Mouse (Mus musculus) limb, embryonic 13.5 days (tissue): Measurements from ENCODE around the gene St5. TPM values are rescaled to one million over a fixed set of nuclear protein-coding genes. Genes with fewer than 3 reads are reported as not detected.

Experiments used
- ATAC-seq: fragments of 200-750 bp; cut with Nextera tagmentation; 2 replicates; pipeline ENCODE4 v1.8.0; 2017; ENCODE audit warnings: low read depth, moderate number of reproducible peaks, moderate TSS enrichment; ENCODE audit not compliant: low FRiP score
- H3K27ac ChIP-seq: fragments of 300-500 bp; sonication (generic); 2 replicates; pipeline ENCODE4 v1.5.1; 2015; ENCODE audit warnings: inconsistent platforms, mild to moderate bottlenecking, moderate library complexity
- H3K27me3 ChIP-seq: fragments of 300-500 bp; sonication (generic); 2 replicates; pipeline ENCODE4 v1.6.1; 2015; ENCODE audit warnings: mild to moderate bottlenecking, inconsistent platforms
- H3K36me3 ChIP-seq: fragments of 300-500 bp; sonication (generic); 2 replicates; pipeline ENCODE4 v1.6.1; 2015; ENCODE audit warnings: inconsistent platforms, mild to moderate bottlenecking, moderate library complexity
- H3K4me1 ChIP-seq: fragments of 300-500 bp; sonication (generic); 2 replicates; pipeline ENCODE4 v1.6.1; 2015; ENCODE audit warnings: inconsistent platforms
- H3K4me2 ChIP-seq: fragments of 300-500 bp; sonication (generic); replicated peaks from 2 replicates; pipeline ENCODE4 v1.6.1; 2015; ENCODE audit warnings: inconsistent platforms, mild to moderate bottlenecking, moderate library complexity
- H3K4me3 ChIP-seq: fragments of 300-500 bp; sonication (generic); 2 replicates; pipeline ENCODE4 v1.5.1; 2015; ENCODE audit warnings: moderate library complexity, mild to moderate bottlenecking, inconsistent platforms
- H3K9ac ChIP-seq: fragments of 300-500 bp; sonication (generic); 2 replicates; pipeline ENCODE4 v1.6.1; 2015; ENCODE audit warnings: mild to moderate bottlenecking, inconsistent platforms
- H3K9me3 ChIP-seq: fragments of 300-500 bp; sonication (generic); 2 replicates; pipeline ENCODE4 v1.6.1; 2016; ENCODE audit warnings: inconsistent platforms
- whole genome bisulfite sequencing: fragments of 180-500 bp; shearing (Covaris S2); methylation state at CpG from one replicate; pipeline ENCODE4 v1.1.7; 2015; 5-methylcytosine and 5-hydroxymethylcytosine counted together
- polyA plus RNA-seq: library from polyadenylated mRNA; unstranded; fragments of >200 nt; fragmentation: Nextera tagmentation; extraction: Ambion mirVana; gene quantifications from 2 replicates; pipeline ENCODE4 v1.2.1, GENCODE M21; 2015

St5 gene
- polyA plus RNA-seq, 1 experiment from 2014 or later, result 47.3 TPM

DNA sequence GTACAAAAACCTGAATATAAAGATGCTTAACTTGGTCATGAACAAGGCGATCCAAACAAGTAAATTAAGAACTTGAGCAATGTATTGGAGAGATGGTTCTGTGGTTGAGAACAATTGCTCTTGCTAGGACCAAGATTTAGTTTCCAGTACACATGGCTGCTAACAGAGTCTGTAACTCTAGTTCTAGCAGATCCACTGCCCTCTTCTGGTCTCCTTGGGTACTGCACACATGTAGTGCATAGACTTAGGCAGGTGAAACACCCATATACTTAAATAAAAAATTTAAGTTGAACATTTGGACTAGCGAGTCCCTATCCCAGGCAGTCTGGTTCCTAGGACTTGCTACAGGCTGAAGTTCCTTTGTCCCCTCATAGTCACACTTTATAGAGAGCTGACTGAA is 19.2 kb upstream of the St5 start:
- H3K4me3 ChIP-seq, result no peak overlapping the region
- no peaks in the 10 kb centered on the region; the same call in 1 of the 2 replicates for H3K9me3 ChIP-seq
- no peak overlapping the region for H3K9ac ChIP-seq
- ATAC-seq, result no peak
- no peaks in the 10 kb centered on the region for H3K27me3 ChIP-seq
- no peak overlapping the region for H3K4me2 ChIP-seq
- WGBS, result 91% methylated on average over 2 of the region's 2 CpGs
- no peaks in the 10 kb centered on the region for H3K4me1 ChIP-seq
- H3K36me3 ChIP-seq, result no peaks in the 10 kb centered on the region
- H3K27ac ChIP-seq, result no peak overlapping the region

DNA sequence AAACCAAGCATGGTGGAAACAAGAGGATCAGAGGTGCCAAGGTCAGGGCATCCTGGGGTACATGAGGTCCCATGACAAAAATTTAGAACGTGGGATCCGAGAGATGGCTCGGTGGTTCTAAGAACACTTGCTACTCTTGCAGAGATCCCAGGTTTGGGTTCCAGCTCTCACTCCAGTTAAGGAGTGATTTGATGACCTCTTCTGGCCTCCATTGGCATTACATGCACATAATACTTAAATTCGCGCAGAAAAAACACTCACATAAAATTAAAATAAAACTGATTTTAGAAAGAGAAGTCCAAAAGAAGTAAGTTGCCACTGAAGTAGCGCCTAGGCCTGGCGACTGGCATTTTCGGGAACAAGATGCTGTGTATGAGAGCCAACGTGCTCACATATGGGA is 15.9 kb upstream of the St5 start:
- ATAC-seq, result no peak; the same call in 1 of the 2 replicates
- Histone ChIP-seq H3K27me3 (no peaks in the 10 kb centered on the region), H3K27ac (no peak overlapping the region), H3K36me3 (no peaks in the 10 kb centered on the region), H3K9ac (no peak overlapping the region), H3K4me3 (no peak overlapping the region), H3K9me3 (no peaks in the 10 kb centered on the region; the same call in 1 of the 2 replicates), H3K4me2 (no peak overlapping the region), H3K4me1 (no peaks in the 10 kb centered on the region)
- 63% methylated on average over 9 of the region's 9 CpGs for WGBS

DNA sequence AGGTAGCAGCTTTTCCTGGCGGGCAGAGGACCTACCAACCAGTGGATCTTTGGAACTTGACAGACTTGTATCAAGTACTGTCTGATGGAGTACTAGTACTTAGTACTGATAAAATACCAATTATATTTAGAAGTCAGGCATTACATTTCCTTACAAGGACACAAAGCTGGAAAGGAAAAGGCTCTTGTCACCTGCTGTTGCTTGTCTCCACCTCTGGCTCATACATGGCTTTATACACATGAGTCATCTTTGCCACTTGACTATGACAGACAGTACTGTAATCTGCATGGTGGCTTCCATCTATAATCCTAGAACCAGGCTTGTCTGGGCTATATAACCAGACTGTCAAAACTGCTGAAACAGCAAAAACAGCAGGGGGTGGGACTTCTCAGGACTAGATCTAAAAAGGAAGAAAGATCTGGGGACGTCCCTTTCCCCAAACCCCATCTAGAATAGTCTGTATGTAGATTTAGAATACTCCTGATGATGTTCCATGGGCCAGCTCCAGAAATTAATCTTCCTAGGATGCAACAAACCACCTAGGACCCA is 10.1 kb upstream of the St5 start:
- Histone ChIP-seq H3K4me1 (peaks cover 12% of the 10 kb centered on the region), H3K4me3 (no peak overlapping the region), H3K9me3 (no peaks in the 10 kb centered on the region), H3K4me2 (no peak overlapping the region), H3K27me3 (no peaks in the 10 kb centered on the region), H3K36me3 (peaks cover 32% of the 10 kb centered on the region), H3K9ac (no peak overlapping the region), H3K27ac (no peak overlapping the region)
- 90% methylated on average over 2 of the region's 2 CpGs for WGBS
- ATAC-seq, result no peak

DNA sequence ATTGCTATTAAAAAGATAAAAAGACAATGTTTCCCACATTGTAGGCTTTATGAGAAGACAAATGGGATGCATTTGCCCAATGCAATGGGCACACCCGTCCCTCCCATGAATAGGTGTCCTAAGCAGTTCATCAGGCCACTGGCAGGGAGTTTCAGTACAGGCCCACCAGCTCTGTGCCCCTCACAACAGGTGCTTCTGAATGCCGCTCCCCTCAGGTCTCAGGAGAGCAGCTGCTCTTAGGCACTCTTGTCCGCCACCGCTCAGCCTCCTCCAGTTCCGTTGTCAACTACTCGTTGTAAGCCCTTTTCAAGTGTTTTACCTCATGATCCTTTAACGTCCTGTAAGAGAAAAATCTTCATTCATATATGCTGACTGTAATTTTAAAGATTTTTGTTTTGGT is 8.8 kb upstream of the St5 start:
- Histone ChIP-seq H3K4me2 (no peak overlapping the region), H3K4me3 (no peak overlapping the region), H3K36me3 (peaks cover 36% of the 10 kb centered on the region), H3K9ac (no peak overlapping the region), H3K27me3 (no peaks in the 10 kb centered on the region), H3K4me1 (peaks cover 19% of the 10 kb centered on the region), H3K9me3 (no peaks in the 10 kb centered on the region), H3K27ac (no peak overlapping the region)
- 85% methylated on average over 7 of the region's 7 CpGs for WGBS
- no peak for ATAC-seq

DNA sequence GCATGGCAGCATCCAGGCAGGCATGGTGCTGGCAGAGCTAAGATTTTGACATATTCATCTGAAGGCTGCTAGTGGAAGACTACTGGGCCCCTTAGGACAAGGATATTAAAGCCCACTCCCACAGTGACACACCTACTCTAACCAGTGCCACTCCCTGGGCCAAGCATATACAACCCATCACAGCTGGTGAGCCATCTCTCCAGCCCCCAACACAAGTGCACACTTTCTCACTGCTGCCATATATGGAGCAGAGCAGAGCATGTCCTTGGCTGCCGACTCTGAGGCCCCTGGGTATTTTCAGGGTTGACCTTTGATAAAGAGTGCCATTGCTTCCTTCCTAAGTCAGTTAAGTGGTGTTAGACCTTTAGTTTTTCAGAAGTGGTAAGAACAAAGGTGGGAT is 6.7 kb upstream of the St5 start:
- Histone ChIP-seq H3K27ac (0 out of 2 replicates have a peak overlapping the region, but pooled peaks have one; percentile 64), H3K27me3 (no peaks in the 10 kb centered on the region), H3K36me3 (peaks cover 36% of the 10 kb centered on the region), H3K4me2 (no peak overlapping the region), H3K9me3 (no peaks in the 10 kb centered on the region), H3K4me3 (no peak overlapping the region), H3K9ac (no peak overlapping the region), H3K4me1 (peaks cover 25% of the 10 kb centered on the region)
- WGBS, result 68% methylated on average over 1 of the region's 1 CpGs
- ATAC-seq, result no peak

DNA sequence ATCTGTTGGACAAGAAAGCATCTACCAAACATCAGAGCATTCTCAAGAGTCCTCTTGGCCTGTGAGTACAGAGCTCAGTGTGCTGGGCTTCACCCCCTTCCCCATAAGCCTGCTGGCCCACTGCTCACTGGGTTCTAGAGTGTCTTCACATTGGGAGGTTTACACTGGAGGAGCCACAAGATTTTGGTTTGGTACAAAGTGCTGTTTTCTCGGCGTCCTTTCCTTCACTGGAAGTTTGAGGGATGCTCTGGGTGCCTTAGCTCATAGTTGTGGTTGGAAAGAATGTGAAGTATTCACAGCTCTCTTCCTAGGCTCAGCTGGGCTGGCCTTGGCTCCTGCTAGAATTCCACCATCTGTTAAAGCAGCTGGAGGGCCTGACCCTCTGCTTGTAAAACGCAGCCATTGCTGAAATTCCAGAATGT is 5.6 kb upstream of the St5 start:
- 17% methylated on average over 3 of the region's 3 CpGs for WGBS

DNA sequence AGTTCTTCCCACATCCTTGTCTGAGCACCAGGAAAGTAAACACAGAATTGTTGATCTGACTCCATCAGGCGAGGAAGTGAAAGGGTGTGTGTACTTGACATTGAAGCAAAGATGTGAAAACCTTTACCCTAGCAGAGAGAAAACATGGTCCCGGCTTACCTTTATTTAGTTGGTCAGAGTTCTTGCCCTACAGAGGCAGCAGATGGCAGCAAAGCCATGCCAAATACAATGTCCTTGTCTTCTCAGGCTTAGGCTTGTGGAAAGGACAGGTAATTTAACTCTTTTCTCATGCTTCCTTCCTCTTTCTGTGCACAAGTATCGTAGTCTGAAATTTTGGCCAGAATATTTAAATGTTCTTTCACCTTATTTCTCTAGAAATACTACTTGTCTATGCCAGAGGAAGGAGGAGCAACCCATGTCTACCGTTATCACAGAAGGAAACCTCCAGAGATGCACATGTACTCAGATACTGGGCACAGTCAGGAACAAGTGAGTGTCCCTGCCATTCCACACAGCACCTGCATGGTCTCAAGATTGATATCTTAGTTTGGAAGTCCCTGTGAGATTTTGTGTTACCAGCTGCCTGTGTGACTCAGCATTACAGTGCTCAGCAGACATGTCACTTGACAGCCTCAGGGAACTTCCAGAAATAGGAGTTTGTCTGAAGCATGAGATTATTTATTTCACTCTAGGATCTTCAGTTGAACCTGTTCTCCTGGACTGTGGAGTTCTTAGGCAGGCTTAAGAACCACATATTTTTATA is 3.8 kb upstream of the St5 start:
- ATAC-seq, result no peak
- Histone ChIP-seq H3K36me3 (peaks cover 28% of the 10 kb centered on the region), H3K4me3 (no peak overlapping the region), H3K4me2 (no peak overlapping the region), H3K9me3 (no peaks in the 10 kb centered on the region), H3K27me3 (no peaks in the 10 kb centered on the region), H3K27ac (no peak overlapping the region), H3K9ac (no peak overlapping the region), H3K4me1 (peaks cover 31% of the 10 kb centered on the region)
- 47% methylated on average over 4 of the region's 4 CpGs for WGBS

More for the DNA sequence above, 5.6 kb upstream of the St5 start:
- Histone ChIP-seq H3K4me2 (no peak overlapping the region), H3K27me3 (no peaks in the 10 kb centered on the region), H3K27ac (peak overlapping the region; percentile 64), H3K9me3 (no peaks in the 10 kb centered on the region), H3K4me3 (no peak overlapping the region), H3K4me1 (peaks cover 25% of the 10 kb centered on the region), H3K36me3 (peaks cover 36% of the 10 kb centered on the region), H3K9ac (no peak overlapping the region)
- ATAC-seq, result peak; percentile 89

DNA sequence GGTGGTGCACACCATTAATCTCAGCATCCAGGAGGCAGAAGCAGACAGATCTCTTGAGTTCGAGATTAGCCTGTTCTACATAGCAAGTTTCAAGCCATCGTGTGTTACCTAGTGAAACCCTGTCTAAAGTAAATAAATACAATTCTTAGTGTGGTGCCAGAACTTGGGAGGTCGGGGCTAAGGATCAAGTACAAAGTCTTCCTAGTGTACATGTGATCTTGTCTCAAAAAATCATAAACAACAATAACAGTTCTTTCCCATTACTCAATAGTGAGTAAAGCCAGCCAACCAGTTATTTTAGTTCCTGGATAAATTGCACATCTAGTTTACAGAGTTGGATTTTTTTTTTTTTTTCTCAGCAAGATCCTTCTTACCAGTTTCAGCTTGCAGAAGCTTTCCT is 1.1 kb upstream of the St5 start:
- Histone ChIP-seq H3K27me3 (no peaks in the 10 kb centered on the region), H3K27ac (no peak overlapping the region), H3K9ac (no peak overlapping the region), H3K4me3 (peak overlapping the region; percentile 70), H3K36me3 (0 out of 2 replicates have a peak, but pooled peaks cover 4% of the 10 kb centered on the region), H3K9me3 (no peaks in the 10 kb centered on the region), H3K4me1 (peaks cover 29% of the 10 kb centered on the region), H3K4me2 (peak overlapping the region; percentile 79)
- no peak for ATAC-seq
- 73% methylated on average over 3 of the region's 3 CpGs for WGBS

DNA sequence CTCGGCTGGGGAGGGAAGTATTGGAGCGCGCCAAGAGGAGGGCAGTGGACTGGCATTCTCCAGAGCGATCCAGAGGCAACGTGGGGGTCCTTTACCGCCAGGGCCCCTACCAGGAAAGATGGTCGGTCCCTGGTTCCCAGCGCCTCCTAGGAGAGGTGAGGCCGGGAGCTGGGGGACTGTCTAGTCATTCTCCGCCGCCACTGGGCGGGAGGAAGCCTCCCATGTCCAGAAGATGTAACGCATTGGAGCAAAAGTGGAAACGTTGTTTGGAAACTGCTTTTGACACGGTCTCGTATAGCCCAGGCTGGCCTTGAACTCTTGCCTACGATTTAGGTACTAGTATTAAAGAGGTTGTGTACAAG is 592 bp upstream of the St5 start:
- peaks cover 25% of the 10 kb centered on the region for H3K4me1 ChIP-seq
- H3K4me3 ChIP-seq, result peak overlapping the region; percentile 70
- H3K27ac ChIP-seq, result peak overlapping the region; percentile 73
- peak overlapping the region; percentile 79 for H3K4me2 ChIP-seq
- 0 out of 2 replicates have a peak, but pooled peaks cover 3% of the 10 kb centered on the region for H3K36me3 ChIP-seq
- ATAC-seq, result no peak
- H3K9ac ChIP-seq, result peak overlapping the region; percentile 82
- H3K27me3 ChIP-seq, result no peaks in the 10 kb centered on the region
- 4% methylated on average over 17 of the region's 17 CpGs for WGBS
- no peaks in the 10 kb centered on the region for H3K9me3 ChIP-seq

DNA sequence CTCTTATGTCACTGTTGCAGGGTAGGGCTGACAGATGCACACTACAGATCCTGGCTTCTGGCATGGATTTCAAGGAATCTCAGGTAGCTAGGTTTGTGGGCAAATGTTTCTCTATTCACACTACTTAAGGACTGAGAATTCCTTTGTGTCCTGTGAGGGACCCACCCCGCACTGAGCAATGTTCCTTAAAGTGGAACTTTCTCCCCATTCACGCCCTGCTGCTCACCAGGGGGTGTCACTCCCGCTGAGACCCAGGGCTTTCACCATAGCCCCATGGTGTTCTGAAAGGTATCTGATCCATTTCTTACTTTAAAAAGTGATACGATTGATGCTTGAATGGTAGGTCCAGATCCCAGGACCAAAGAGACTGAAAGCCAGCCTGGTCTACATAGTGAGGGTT is 684 bp downstream of the St5 start:
- H3K27me3 ChIP-seq, result no peaks in the 10 kb centered on the region
- peak overlapping the region; percentile 79 for H3K4me2 ChIP-seq
- 37% methylated on average over 4 of the region's 4 CpGs for WGBS
- H3K4me3 ChIP-seq, result peak overlapping the region; percentile 70
- no peak overlapping the region for H3K9ac ChIP-seq
- H3K27ac ChIP-seq, result no peak overlapping the region
- H3K36me3 ChIP-seq, result 0 out of 2 replicates have a peak, but pooled peaks cover 3% of the 10 kb centered on the region
- no peak for ATAC-seq
- no peaks in the 10 kb centered on the region for H3K9me3 ChIP-seq
- H3K4me1 ChIP-seq, result peaks cover 16% of the 10 kb centered on the region

DNA sequence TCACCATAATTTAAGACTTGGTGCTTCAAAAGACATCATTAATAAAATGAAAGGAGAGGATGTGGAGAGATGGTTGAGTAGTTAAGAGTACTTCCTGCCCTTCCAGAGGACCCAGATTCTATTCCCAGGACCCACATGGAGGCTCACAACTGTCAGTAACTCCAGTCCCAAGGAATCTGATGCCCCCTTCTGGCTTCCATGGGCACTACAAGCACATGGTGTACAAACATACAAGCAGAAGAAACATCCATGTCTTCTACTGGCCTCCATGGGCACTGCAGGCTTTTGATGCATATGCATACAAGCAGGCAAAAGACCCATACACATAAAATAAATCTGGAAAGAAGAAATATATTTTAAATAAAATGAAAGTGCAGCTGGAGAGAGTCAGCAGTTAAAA is 3.2 kb downstream of the St5 start:
- Histone ChIP-seq H3K4me2 (no peak overlapping the region), H3K4me3 (no peak overlapping the region), H3K4me1 (peaks cover 6% of the 10 kb centered on the region; the same call in 1 of the 2 replicates), H3K9ac (no peak overlapping the region), H3K27me3 (no peaks in the 10 kb centered on the region), H3K36me3 (no peaks in the 10 kb centered on the region), H3K9me3 (no peaks in the 10 kb centered on the region), H3K27ac (no peak overlapping the region)
- no peak for ATAC-seq

DNA sequence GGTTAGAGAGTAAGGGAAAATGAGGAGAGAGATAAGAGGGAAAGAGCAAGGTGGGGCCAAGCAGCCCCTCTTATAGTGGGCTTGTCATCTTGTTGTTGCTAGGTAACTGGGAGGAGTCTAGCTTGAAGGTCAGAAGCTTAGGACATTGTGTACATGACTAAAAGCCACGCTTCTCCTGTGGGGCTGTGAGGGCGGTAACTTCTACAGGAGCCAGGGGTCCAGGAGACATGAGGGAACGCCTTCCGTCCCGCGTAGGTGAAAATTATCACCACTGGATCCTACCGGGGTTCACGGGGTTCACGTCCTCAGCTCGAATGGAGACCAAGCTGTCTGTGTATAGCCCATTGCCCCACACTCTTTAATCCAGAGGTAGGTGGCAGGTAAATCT is 8.1 kb downstream of the St5 start:
- H3K4me1 ChIP-seq, result no peaks in the 10 kb centered on the region
- H3K9ac ChIP-seq, result no peak overlapping the region
- H3K27me3 ChIP-seq, result no peaks in the 10 kb centered on the region
- 95% methylated on average over 10 of the region's 10 CpGs for WGBS
- no peak overlapping the region for H3K27ac ChIP-seq
- H3K36me3 ChIP-seq, result no peaks in the 10 kb centered on the region
- no peak overlapping the region for H3K4me2 ChIP-seq
- no peak for ATAC-seq
- no peak overlapping the region for H3K4me3 ChIP-seq
- H3K9me3 ChIP-seq, result no peaks in the 10 kb centered on the region
